Mouse (Mus musculus): ENCODE measurements around the gene Epha8. TPM values are rescaled to one million over a fixed set of nuclear protein-coding genes. Genes with fewer than 3 reads are reported as not detected.

Epha8 gene
- not detected for total RNA-seq (2022)

DNA sequence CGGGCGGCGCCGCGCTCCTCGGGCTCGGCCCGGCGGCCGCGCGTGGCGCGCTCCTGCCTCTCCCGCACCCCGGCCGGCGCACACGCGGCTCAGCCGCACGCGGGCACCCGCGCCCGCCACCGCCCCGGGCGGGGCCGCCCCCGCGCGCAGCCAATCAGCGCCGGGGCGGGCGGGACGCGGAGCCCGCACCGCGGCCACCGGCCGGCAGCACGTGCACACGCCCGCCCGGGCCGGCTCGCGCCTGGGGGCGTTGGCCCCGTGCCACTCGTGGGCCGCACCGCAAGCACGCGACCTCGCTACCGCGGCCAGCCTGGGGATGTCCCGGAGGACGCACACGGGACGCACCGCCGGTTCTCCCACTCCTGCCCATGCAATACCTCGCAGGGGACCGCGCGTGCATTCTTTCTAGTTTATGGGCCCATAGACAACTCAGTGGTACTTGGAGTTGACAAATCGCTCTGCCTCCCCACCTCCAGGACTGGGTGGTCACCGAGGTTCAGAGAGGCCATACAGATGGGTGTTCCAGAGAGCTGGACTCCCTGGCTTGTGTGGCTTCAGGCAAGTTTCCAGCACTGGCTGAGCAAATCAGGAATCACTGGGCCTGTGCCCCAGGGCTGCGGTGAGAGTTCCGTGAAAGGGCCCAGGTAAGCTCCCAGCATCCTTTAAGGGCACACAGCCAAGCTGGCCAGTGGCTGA lies at the start of gene Epha8:
Gene Epha8 (minus strand): TSS at position 66 of the 696 bp plus-strand sequence.
- DNase-seq (ENCODE audit: low spot score in 2 of 2): no peak

DNA sequence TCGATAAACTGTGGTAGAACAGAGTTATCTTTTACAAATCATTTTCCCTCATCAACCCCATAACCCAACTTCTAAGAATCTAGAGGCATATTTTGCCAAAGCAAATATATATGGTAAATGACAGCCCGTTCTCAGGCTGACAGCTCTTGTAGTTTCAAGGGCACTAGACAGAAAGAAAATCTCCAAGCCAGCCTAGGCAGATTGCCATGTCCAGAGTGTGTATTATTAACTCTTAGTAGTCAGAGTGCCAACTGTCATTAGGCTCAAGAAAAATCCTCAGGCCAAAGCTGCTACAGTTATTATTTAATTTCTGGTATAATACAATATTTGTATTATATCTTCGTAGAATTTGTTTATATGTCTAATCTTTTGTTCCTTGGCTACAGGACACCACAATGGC lies 45.2 kb upstream of the Epha8 start:
- DNase-seq (ENCODE audit: low spot score in 2 of 2): no peak

DNA sequence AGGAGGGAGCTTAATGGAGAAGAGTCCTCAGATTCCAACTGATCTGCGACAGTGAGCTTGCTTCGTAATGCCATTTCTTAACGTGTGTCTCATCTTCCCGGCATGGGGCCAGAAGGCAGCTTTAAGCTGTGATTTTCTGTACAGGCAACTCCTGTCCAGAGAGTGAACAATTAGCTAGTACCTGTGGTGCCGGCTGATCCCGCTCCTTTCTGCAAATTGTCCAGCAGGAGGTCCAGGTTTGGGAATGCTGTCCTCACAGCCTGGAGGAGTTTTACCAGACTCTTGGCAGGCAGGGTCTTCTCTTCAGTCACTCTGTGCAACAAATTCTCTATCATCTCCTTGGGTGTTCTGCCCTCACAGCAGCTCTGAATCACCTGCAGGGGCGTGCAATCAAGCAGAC lies 44.4 kb upstream of the Epha8 start:
- no peak for DNase-seq (ENCODE audit: low spot score in 2 of 2)

DNA sequence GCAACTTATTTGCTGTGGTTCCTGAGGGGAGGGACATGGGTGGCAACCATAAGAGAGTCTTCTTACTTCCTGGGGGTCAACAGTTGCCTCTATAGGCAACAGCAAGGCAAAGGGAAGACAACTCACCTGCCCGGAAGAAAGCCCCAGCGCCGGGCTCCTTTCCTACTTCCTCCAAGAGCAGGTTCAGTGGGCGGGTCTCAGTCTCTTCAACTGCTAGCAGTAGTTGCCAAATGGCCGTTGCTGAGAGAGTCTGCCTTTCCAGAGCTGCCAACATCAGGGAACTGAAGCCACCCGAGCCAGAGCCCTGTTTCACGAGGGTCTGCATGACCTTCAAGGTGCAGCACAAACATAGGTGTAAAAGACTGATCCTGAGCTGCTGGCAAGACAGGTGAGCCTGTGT lies 41.8 kb upstream of the Epha8 start:
- no peak for DNase-seq (ENCODE audit: low spot score in 2 of 2)

DNA sequence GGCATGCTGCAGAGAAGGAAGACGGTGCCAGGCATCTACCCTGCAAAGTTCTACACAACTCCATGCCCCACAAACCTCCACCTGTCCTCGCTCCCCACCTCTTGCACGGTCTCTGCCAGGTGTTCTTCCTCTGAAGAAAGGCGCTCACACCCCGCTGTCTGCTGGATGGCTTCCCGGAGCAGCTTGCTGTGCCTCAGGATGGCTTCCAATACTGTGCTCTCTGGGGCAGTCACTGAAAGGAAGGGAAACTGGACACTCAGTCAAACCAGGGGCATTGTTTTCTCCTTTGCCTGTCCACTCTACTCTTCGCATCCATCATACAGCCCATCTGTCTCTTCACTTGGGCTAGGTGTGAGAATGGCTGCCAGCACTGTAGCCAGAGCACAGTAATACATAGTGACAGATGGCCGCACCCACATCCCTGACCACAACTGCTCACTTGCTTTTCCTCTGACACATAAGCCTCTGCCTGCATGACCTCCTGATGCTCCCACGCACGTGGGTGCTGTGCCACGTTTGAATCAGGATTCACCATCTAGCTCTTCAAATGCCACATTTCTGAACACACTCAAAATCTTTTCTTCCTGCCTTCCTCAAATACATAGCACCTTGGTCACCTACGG lies 41.2 kb upstream of the Epha8 start:
- no peak for DNase-seq (ENCODE audit: low spot score in 2 of 2)

DNA sequence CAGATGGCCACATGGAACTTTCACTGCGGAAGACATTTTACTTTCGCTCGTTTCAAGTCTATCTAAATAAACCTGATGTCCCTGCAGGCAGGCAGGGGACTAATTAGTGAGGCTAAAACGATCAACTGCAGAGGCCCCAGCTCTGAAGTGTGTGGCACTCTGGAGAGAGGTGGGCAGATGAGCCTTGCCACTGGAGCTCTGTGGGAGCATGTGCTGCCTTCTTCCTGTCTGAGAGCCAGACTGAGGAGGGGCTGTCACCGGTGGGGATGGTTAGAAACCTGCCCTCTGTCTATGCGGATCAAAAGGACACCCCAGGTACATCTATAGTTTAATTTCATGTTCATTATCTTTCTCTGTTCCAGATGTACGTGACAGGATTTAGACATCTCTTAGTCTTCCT lies 40.3 kb upstream of the Epha8 start:
- no peak for DNase-seq (ENCODE audit: low spot score in 2 of 2)

DNA sequence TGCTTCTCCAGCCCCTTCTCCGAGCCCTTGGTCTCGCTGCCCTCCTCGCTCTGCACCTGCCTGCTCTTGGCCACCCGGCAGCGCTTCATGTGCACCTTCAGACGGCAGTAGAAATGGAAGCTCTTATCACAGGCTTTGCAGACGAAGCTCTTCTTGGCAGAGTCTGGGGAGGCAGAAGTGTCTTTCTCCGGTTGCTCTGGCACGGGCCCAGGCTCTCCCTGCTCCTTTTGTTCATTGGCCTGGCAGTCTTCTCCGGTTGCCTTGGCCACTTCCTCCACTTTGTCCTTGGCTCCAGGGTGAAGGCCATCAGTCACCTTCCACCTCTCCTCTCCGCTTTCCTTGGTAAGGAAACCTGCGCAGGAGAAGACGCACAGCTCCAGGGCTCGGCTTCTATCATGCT lies 38.7 kb upstream of the Epha8 start:
- no peak for DNase-seq (ENCODE audit: low spot score in 2 of 2)

DNA sequence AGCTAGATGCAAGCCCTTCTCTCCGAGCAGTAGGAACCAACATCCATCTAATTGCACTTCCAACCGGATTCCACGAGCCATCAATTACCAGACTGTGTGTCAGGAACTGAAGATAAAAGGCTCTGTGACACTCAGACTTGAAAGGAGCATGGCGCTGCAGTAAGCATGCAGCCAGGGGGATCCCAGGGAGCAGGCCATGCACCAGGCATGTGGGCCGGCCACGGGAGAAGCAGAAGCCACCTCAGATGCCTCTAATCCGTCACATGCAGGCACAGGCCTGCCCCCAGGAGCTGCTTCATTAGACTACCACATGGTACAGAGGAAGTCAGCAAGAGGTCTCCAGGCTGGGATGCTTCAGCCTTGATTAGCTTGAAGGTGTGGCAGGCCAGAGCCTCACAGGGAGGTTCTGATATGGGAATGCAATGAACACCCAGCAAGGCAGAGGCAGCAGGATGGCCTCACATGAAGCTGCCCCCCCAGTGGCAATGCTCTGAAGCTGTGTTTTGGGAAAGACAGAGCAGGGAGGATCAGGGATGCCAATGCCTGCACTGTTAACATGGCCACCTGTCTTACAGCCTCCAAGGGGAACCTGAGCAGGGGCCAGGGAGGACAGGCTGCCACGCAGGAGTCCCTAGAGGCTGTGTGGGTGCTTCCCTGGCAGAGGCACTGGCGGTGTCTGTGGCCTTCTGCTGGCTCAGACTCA lies 25.5 kb upstream of the Epha8 start:
- DNase-seq (ENCODE audit: low spot score in 2 of 2): no peak

DNA sequence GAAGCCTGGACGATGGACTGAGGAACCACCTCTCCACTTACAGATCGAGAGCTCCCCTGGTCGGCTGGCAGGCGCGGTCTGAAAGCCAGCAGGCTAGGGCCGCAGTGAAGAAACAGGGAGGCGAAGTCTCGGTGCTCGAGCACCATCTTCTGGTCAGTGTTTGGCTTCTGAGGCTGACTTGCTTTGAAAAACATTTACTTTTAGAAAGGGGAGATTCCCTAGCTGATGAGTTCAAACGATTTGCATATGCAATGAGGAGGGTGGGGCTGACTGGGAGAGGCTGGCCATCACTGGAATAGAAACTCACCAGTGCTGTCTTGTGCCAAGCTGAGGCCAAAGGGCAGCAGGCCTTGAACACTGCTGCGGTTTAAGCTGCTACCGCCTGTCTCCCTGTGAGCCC lies 24.7 kb upstream of the Epha8 start:
- no peak for DNase-seq (ENCODE audit: low spot score in 2 of 2)

DNA sequence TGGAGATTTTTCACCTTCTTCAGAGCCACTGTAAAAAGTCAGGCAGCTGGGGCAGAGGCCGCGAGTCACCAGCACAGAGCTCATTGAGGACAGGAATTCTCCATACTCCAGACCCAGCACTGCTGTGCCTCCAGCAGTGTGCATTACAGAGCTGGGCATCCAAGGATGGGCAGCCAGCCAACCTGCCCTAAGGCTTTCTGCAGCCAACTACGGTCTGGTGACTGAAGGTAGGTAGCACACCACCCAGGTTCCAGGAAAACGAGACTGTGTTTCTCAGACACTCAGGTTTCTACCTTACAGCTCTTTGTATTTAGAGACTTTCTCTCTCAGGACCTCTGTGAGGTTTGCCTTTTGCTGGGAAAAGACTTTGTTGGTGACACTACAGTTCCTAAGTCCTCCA lies 24.3 kb upstream of the Epha8 start:
- DNase-seq (ENCODE audit: low spot score in 2 of 2): no peak

DNA sequence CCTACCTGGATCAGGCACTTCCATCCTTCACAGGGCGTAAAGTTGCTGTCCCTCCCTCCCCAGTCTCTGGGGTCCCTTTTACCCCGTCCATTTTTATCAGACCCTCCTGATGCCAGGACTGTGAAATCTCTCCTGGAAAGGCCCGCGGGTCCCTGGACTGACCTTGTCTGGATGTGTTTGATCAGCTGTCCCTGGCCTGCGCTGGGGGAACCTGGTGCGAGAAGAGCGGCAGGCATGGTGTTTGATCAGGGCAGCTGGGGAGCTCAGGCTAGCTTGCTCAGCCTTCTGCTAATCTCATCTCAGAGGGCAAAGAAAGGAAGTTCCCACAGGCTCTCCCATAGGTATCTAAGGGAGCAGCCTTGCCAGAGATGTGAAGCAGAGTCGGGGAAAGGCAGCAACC lies 20.6 kb upstream of the Epha8 start:
- no peak for DNase-seq (ENCODE audit: low spot score in 2 of 2)

DNA sequence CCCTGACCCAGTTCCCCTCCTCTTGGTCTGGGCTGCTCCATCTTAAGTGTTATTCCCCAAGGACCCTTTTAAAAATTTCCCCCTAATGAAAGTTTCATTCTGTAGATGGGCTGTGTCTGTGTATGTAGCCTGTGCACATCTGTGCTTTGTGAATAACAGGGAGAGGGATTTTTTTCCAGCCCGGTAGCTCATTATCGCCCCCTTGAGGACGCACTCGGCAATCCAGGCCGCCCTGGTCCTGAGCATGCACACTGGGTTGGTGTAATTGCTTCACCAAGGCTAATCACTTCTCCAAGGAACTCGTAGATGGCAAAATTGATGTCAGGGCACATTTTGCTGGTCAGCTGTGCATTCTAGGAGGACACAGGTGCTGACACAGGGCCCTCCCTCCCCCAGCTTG lies 14.3 kb upstream of the Epha8 start:
- no peak for DNase-seq (ENCODE audit: low spot score in 2 of 2)

DNA sequence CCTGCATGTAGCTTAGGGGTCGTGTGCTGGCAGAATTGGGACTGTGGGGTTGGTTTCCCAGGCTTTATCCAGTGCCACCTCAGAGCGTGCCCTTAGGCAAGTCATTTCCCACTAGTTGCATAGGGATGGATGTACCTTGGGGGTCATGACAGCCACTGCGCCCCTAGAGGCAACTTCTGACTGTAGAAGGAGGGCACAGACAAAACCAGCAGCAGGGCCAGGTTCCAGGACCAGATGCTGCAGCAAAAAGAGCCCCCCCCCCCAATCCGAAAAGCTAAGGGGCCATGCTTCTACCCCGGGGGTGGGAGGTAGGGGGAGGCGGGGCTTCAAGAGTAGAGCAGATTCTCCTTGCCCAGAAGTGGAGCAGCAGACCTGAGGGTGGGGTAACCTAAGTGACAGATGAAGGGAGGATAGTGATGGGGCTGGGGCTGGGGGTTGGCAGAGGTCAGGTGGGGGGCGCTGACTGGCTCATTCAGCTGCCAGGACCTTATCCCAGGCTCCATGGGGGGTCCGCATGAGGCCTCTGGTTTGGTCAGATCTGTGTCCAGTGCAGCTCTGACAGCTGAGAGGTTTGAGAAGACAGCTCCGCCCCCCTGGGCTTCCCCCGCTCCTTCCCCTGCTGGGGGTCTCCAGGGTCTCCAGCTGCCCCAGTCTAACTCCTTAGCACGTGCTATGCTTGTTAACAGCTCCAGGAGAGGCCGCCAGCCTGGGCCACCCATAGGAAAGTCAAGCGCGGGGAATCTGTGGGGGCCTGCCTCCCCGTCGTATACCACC lies 13.1 kb upstream of the Epha8 start:
- no peak for DNase-seq (ENCODE audit: low spot score in 2 of 2)

DNA sequence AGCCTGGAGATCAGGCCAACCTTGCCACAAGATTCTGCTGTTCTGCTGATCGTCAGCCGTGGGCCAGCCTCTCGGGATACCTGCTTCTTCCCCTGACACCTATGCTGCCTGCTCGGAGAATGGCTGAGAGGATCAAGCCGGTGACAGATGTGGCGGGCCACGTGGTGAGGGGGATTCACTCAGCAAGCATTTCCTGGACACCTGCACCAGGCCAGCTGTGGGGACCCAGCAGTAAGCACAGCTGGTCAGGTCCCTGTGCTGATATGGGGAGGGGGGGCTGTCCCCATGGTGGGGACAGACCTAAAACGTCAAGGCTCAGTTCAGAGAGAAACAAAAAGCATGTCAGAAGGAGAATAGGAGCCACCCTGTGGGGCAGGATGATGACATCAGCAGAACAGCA lies 12.5 kb upstream of the Epha8 start:
- no peak for DNase-seq (ENCODE audit: low spot score in 2 of 2)

DNA sequence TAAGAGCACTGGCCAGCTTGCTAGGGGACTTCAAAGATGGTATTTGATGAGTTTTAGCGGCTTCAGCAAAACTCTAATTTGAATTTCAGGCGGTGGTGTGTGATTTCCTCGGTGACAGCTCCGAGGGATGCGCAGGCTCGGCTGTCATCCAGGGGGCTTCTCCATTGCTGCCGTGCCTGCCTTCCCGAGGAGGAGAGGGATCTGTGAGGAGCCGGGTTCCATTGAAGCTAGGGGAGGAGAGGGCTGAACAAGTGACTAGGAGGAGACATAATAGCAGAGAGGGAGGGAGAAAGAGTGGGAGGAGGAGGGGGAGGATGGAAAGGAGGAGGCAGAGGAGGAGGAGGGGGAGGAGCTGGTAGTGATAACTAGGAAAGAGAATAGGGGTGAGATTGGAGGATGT lies 10.9 kb upstream of the Epha8 start:
- no peak for DNase-seq (ENCODE audit: low spot score in 2 of 2)

DNA sequence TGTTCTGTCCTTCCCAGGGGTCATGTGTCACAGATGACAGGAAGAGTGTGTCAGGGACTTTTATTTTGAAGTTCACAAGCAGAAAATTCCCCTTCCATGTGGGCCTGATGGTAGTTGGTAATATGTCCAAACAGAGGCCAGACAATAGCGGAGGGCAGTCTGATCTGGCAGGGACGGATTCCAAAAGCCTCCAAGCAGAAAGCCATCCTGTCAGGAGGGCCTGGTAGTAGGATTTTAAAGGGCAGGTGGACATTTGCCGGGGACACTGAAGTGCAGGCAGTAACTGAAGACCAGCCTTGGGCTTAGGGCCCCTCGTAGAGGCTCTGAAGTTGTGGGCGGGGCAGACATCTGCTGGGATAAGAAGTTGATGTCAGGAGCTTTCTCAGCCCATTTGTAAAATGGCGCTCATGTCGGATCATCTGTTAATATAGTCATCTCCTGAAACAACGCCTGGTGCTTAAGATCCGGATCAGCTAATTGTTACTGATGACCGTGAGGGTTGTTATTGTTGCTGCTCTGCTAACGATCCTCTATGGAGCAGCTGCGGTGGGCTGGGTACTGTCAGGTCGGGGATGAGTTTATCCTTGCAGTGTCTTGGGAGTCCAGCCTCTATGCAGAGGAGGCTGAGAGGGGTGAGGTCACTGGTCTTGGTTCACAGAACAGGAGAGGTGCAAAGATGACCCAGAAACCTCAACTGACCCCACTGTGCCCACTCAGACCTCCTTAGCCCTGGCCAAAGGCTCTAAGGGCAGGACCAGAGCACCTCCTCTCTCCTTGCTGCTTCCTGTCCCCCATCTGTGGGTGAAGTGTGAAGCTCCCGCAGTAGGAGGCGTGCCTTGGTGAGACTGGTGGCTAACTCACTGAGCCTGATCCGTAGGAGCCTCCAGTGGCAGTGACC lies 10.1 kb upstream of the Epha8 start:
- DNase-seq (ENCODE audit: low spot score in 2 of 2): no peak

DNA sequence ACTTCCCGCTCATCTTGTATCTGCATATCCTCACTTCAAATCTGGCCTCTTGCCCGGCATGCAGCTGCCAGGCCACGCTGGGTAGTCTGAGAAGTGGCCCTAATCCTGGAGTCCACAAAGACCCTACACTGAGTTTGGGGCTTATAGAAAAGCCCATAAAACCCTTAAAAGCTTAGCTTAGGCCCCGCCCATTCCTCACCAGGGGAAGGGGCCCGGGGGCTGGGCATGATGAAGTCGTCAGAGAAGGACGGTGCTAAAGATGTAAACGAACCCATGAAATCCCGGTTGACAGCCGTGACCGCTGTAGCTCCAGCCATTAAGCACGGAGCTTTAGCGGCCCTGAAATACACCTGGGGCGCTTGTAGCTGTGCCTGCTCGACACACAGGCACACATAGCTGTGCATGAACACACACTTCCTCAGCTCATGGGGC lies 8.4 kb upstream of the Epha8 start:
- DNase-seq (ENCODE audit: low spot score in 2 of 2): no peak

DNA sequence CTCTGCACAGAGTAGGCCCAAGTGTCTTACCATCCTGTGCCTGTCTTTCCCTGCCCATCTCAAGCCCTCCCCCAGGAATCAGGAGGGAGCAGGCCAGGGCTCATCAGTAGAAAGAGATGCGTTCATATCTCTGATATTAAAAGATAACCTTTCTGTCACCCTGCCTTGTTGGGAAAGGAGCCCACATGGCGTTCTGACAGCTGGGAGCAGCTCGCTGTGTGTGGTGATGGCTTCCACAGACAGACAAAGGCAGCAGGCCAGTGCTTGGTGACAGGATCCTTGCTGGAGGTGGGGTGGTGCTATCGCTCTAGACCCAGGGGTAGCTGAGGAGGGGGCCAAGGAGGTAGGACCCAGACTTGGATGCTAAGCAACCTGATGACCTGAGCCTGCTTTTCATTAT lies 5.8 kb upstream of the Epha8 start:
- no peak for DNase-seq (ENCODE audit: low spot score in 2 of 2)

DNA sequence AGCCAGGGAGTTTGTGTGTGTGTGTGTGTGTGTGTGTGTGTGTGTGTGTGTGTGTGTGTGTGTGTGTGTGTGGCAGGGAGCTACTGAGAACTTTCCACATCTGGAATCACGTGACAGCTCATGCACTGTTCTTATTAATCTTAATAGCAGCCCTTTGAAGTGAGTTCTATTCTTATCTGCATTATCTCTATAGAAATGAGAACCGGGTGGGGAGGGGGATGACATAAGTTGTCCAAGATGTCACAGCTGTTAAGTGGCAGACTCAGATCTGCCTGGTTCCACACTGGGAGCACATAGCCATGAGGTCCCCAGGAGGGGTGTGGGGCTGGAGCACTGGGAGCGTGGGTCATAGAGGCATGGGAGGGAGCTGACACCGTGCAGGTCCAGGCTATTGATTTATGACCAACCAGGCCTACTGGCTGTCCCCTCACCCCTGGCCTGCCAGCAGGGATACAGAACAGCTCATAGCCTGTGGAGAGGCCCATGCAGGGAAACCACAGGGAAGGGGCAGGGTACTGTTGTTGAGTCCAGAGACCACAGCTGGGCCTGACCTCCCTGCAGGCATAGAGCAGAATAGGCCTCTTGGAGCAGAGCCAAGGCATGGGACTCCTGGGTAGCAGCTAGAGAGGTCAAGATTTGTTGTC lies 5.1 kb upstream of the Epha8 start:
- DNase-seq (ENCODE audit: low spot score in 2 of 2): no peak

DNA sequence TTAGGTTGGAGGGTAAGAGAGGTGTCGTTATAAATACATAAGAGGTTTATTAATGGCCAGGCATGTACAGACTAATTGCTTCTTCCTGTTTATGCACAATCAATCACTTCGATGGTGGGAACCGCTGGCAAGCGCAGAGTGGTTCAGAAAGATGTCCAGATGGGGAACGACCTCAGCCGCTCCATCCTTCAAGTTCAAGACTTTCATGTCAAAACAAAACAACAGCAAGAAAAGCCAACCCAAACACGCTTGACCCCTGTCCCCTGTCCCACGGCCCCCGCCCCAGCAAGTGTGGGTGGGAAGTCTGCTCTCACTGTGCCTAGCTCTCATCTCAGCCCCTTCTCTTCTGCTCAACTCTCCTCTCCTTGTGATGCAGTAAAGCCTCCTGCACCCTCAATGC lies 4.0 kb upstream of the Epha8 start:
- no peak for DNase-seq (ENCODE audit: low spot score in 2 of 2)

DNA sequence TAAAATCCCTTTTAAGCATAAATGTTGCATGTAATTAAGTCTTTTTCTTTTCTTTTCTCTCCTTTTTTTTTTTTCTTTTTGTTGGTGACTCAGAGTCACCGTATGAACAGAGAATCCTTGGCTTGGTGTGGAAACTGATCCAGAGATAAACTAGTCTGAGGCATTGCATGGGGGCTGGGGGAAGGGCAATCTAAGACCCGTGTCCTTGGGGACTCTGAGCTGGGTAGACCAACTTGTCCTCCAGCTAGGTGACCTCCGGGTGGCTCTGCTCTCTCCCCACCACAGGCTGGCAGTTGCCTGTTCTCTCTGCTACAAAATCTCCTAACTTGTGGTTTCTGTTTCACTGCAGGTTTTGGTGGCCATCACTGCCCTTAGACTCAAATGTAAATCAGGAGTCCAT lies 3.5 kb upstream of the Epha8 start:
- DNase-seq (ENCODE audit: low spot score in 2 of 2): no peak

Measured in gastrocnemius, adult 8-10 months (tissue).